Mouse (Mus musculus) c-Kit-negative CD71-positive TER-119-positive erythroid progenitor cells, embryonic 14.5 days (primary cell): Measurements from ENCODE around the gene Kri1.
A peak's percentile ranks its signal among the peaks of the same experiment; 100 is the strongest.
"Not testable (repeated sequence)": the region's sequence is repeated elsewhere in the genome, so short reads cannot be mapped to it uniquely, and the experiment has no call there.

Experiments used
- DNase-seq: peaks from one replicate; pipeline ENCODE4 v3.0.0-alpha.2; 2013; ENCODE audit warnings: low read depth, low spot score

The Kri1 gene

DNA sequence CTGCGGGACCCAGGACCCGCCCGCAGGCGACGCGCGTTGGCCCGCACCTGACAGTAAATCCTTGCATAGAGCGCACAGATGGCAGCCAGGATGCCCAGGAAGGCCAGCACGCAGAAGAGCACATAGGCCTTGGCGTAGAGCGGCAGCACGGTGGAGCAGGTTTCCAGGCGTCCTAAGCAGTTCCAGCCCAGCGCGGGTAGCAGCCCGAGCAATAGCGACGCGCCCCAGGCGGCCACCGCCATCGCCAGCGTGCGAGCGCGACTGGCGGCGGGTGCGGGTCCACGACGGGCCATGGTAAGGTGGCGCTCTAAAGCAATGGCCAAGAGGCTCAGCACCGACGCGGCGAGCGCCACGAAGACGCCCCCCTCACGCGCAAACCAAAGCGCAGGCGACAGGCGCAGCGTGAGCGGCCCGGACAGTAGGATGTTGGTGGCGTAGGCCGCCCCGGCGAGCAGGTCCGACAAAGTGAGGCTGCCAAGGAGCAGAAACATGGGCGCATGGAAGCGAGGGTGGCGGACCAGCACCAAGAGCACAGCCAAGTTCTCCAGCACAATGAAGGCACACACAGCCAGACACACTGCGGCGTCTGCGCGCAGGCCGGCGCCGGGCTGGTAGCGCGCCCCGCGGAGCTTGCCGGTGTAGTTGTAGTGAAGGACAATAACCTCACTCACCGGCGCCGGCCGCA is 43.2 kb downstream of the Kri1 start:
- no peak for DNase-seq

GRCm38 (mm10) chr9:21243826-21244427 is 43.8 kb downstream of the Kri1 start:
- no peak for DNase-seq

GRCm38 (mm10) chr9:21241343-21241742 is 46.4 kb downstream of the Kri1 start:
- peak; percentile 83 for DNase-seq

DNA sequence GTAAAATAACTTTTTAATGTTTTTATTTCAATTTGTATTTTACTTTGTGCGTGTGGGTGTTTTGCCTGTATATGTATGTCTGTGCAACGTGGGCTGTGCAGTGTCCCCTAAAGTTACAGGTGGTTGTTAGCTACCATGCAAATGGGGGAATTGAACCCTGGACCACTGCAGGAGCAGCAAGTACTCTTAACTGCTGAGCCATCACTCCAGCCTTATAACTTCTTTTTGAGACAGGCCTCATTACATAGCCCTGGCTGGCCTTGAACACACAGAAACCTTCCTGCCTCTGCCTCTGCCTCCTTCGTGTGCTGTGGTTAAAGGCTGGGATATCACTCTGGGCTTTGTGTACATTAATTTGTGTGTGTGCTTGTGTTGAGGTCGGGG is 48.3 kb downstream of the Kri1 start:
- DNase-seq: peak; percentile 26

DNA sequence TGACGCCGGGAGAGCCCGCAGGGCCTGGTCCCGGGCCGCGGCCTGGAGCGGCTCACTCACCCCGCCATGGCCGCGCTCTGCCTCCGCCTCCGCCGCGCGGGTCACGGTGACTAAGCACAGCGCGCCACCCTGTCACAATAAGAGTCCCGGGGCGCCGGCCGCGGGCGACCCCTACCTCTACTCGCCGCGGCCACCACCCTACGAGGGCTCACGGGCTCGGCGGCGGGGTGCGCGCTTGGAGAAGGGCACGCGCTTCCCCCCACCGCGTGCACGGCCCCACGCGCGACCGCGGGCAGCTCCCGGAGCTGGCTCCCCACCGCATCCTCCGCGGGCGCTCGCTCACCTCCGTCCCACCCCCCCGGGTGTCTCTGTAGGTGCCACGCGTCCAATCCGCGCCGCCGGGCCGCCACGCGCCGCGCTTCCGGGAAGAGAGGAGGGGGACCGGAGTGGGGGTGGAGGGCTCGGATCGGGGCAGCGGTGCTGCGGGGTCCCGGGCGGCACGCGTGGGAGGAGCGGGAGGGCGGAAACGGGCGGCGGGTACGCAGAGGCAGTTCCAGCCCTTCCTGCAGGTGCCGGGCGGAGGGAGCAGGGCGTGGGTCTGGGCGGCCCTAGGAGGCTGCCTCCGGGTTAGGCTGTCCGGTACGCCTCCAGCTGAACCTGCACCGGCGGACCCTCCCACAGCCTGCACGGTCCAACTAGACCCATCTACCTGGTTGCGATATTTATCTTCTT is 48.9 kb downstream of the Kri1 start, which contains the start of gene Keap1:
TSS of gene Keap1 (minus strand) at position 629 of the 732 bp plus-strand sequence.
- DNase-seq: peak; percentile 71

DNA sequence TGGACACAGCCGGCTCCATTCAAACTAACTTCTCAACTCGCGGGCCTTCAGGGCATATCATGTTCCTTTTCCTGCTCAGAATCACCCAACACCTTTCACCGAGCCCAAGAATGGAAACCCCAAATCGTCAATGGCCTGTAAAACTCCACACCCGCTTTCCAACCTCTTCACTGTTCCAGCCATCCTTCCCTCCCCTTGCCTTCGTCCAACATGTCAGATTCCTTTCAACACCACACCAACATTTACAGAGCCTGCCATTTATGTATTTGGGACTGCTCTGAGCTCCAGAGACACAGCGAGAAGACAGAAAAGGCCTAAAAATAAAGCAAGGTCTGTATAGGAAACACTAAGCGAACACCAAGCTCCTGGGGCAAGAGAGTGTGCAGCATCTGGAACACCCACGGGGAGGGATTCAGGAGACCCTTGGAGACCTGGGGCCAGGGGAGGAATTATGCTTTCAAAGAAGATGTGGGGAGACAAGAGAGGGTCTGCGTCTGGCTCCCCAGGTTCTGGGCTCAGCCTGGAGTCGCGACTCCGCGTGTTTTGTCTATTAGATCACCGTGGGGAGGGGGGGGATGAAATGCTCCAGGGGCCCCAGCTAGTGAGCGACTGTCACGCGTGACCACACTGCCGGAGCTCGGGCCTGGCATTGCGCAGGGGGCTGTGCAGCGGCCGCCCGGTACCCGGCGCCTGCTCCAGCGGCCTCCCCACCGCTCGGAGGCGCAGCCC is 49.6 kb downstream of the Kri1 start:
- no peak for DNase-seq

DNA sequence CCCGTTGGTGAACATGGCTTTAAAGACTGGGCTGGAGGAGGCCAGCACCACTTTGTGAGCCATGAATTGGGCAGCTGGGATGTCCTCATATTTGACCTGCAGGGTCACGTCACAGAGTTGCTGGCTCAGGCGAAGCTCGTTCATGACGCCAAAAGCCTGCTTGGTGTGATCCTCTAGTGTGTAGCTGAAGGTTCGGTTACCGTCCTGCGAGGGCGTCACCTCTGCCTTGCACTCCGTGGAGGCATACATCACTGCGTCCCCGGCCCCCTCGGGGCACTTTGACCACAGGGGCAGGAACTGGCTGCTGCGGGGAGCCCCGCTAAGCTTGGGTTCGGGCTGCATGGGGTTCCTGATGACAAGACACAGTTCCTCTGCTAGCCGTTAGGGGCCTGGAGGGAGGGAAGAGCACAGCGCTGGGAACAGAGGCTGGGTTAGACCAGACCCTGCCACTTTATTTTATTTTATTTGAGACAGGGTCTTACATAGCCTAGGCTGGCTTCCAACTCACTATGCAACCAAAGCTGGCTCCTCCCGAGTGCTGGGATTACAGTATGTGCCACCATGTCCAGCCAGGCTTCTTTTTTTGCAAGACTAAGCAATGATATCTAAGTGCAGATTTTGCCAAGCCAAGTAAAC is 50.3 kb downstream of the Kri1 start:
- peak; percentile 33 for DNase-seq

- DNase-seq: no peak
These were observed 50.8 kb downstream of the Kri1 start for GRCm38 (mm10) chr9:21236991-21237367.

DNA sequence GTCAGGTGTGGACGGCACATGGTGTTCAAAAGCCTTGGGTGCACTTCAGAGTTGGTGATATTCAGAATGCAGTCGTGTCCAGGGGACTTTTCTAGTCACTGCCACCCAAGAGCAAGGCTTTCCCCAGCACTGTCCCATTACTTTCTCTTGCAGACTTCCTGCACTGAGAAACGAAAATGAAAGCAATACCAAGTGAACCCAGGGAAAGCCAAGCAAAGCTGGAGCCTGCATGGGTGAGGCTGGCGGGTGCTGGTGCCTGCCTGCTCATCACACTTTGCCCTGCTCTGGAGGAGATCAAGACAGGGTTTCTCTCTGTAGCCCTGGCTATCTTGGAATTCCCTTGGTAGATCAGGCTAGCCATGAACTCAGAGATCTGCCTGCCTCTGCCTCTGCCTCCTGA is 52.4 kb downstream of the Kri1 start:
- DNase-seq: no peak

GRCm38 (mm10) chr9:21233805-21234204 is 54.0 kb downstream of the Kri1 start:
- no peak for DNase-seq

DNA sequence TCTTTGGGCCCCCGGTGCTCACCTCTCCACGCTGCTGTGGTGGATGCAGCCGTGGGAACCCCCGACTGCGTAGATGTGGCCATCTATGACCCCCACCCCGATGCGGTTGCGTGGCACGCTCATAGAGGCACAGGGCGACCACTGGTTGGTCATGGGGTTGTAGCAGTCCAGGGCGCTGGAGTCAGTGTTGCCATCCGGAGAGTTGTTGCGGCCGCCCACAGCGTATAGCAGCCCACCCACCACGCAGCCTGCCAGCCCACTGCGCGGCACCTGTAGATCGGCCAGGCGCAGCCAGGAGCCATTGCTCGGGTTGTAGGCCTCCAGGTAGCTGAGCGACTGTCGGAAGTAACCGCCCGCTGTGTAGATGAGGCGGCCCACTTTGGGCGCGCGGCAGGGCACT is 54.4 kb downstream of the Kri1 start:
- no peak for DNase-seq

DNA sequence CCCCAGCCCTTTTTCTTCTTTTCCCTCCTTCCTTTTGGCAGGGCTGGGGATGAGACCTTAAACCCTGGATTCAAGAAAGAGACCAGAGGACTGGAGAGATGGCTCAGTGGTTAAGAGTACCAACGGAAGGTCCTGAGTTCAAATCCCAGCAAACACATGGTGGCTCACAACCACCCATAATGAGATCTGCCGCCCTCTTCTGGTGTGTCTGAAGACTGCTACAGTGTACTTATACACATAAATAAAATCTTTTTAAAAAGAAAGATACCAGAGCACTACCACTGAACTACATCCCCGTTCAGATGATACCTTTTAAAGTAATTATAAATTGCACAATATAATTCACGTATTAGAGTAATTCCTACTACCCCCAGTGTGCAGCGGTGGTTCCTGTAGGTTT is 54.9 kb downstream of the Kri1 start:
- DNase-seq: no peak

- no peak for DNase-seq
These were observed 56.2 kb downstream of the Kri1 start for GRCm38 (mm10) chr9:21231551-21231950.

DNA sequence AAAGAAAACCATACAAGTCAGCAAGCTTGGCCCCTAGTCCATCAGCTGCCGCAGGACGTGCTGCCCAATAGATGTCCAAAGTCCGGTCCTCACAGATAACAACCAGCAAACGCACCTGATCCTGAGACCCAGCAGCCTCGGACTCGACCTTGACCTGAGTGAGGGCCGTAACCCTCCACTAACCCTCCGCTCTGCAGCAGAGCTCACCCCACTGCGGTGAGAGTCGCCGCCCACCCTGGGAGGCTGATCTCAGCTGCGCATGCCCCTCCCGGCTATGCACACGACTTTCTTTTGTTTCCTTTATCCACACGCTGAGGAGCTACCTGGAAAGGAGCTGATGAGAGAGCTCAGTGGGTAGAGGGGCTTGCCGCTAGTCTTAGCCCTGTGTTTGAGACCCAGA is 60.4 kb downstream of the Kri1 start:
- DNase-seq: no peak

DNA sequence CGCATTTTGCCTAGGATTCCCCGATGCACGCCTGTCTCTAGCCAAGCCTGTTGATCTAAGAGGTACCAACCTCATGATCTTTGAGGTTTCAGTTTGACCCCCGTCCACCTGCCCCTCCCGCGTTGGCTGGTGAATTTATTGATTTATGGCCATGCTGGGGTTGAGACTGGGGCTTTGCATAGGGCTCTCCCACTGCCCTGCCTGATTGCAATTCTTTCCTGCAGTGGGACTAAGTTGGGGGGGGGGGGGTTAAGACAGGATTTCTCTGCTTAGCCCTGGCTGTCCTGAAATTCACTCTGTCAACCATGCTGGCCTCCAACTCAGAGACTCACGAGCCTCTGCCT is 62.4 kb downstream of the Kri1 start:
- DNase-seq: no peak

DNA sequence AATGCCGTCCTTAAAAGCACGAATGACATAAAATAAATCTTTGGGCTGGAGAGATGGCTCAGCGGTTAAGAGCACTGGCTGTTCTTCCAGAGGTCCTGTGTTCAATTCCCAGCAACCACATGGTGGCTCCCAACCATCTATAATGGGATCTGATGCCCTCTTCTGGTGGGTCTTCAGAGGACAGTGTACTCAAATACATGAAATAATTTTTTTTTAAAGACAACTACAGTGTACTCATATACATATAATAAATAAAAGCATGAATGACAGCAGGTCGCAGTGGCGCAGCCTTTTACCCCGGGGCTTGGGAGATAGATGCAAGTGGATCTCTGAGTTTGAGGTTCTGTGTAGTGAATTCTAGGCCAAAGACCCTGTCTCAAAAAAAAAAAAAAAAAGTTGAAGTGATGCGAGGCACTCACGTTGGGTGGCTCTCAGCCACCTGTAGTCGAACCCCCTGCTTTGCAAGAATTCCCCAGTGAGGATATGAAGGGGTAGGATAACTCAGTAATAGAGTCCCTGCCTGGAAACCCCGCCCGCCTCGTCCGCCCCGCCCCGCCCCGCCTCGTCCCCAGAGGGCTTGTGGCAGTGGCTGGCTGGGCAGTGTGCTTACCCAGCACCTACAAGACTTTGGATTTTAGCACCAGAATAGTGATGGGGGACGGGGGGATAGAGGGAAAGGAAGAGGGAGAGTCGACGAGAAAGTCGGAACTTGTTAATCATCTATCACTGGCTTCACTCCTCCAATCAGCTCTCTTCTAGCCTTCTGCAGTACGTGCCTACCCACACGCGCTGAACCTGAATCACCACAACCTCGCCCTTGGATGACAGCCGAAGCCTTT is 63.0 kb downstream of the Kri1 start:
- DNase-seq: no peak

DNA sequence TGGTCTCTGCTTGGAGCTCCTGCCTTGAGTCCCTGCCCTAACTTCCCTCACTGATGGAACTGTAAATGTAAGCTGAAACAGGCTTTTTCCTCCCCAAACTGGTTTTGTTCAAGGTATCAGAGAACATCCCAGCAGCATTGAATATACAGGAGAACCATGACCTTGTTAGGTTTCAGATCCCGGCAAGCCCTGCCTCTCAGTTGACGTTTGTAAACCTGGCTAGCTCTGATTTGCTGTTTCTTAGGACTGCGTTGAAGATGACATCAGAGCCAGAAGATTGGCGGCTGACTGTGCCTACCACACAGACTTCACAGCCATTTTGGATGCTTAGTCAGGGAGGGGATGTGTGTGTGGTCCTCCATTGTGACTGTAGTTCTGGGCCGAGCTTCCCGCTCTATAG is 63.9 kb downstream of the Kri1 start:
- no peak for DNase-seq

GRCm38 (mm10) chr9:21223490-21223889 is 64.3 kb downstream of the Kri1 start:
- DNase-seq: not testable (repeated sequence)
